8 mouse cellular contexts compared by ENCODE assay signal in genomic region chr17:32786944-32787343, GRCm38 (mm10). TPM values are rescaled to one million over a fixed set of nuclear protein-coding genes. Genes with fewer than 3 reads are reported as not detected.
DNase-seq lines count a peak whose midpoint lies in the region; ATAC-seq and TF ChIP-seq lines count a peak whose summit lies in the region.

No protein-coding gene starts in this region.

- no peak for DNase-seq in heart, adult 2 months
- no peak for DNase-seq in heart, adult 18-20 months
- peak; percentile 39 for DNase-seq in 3T3-L1 (ENCODE audit: low read depth, low spot score)
- DNase-seq in forebrain, embryonic 10.5 days (ENCODE audit: extremely low spot score, low spot score), result no peak
- DNase-seq in ovary, postnatal 14 days (ENCODE audit: low spot score), result no peak
- DNase-seq in layer of hippocampus, adult 11-12 months (ENCODE audit: low spot score), result no peak

- no peak for TF ChIP-seq CTCF in heart, adult 2 months (IDR thresholded peaks at IDR 0.05)

- no peak overlapping the region for H3K27ac ChIP-seq in heart, adult 2 months
- no peak overlapping the region for H3K27ac ChIP-seq in forebrain, embryonic 10.5 days
- H3K27ac ChIP-seq in liver, embryonic 12.5 days, result peak overlapping the region; percentile 94

- no peaks in the 10 kb centered on the region for H3K27me3 ChIP-seq in heart, adult 2 months (ENCODE audit: control insufficient read depth, insufficient read depth, low read length)
- H3K27me3 ChIP-seq in forebrain, embryonic 10.5 days (ENCODE audit: poor library complexity, severe bottlenecking), result no peaks in the 10 kb centered on the region
- no peaks in the 10 kb centered on the region for H3K27me3 ChIP-seq in liver, embryonic 12.5 days (replicated peaks)

- TF ChIP-seq EP300 in heart, adult 2 months (IDR thresholded peaks at IDR 0.05; ENCODE audit: insufficient read depth, low read depth, low read length), result no peak

- peak overlapping the region; percentile 75 for H3K4me2 ChIP-seq in liver, embryonic 12.5 days

- TF ChIP-seq POLR2A in heart, adult 2 months (IDR thresholded peaks at IDR 0.05; ENCODE audit: insufficient read depth, low read depth, low read length), result no peak

- peaks cover 21% of the 10 kb centered on the region for H3K36me3 ChIP-seq in heart, adult 2 months (ENCODE audit: control insufficient read depth, insufficient read depth, low read length)
- H3K36me3 ChIP-seq in forebrain, embryonic 10.5 days (replicated peaks), result peaks cover 48% of the 10 kb centered on the region
- H3K36me3 ChIP-seq in liver, embryonic 12.5 days, result peaks cover 44% of the 10 kb centered on the region

- WGBS in heart, adult 2 months, result 23% methylated on average over 6 of the region's 6 CpGs
- 81% methylated on average over 6 of the region's 6 CpGs for WGBS in forebrain, embryonic 10.5 days
- 45% methylated on average over 6 of the region's 6 CpGs for WGBS in liver, embryonic 12.5 days (ENCODE audit: insufficient replicate concordance)

- peaks cover 13% of the 10 kb centered on the region for H3K79me2 ChIP-seq in heart, adult 2 months (replicated peaks; ENCODE audit: control insufficient read depth, insufficient read depth, low read length)

- peak overlapping the region; percentile 90 for H3K4me3 ChIP-seq in heart, adult 2 months
- peak overlapping the region; percentile 95 for H3K4me3 ChIP-seq in forebrain, embryonic 10.5 days
- H3K4me3 ChIP-seq in liver, embryonic 12.5 days, result peak overlapping the region; percentile 83

- H3K9me3 ChIP-seq in forebrain, embryonic 10.5 days, result peaks cover 13% of the 10 kb centered on the region
- no peaks in the 10 kb centered on the region for H3K9me3 ChIP-seq in liver, embryonic 12.5 days (replicated peaks)

- H3K9ac ChIP-seq in heart, adult 2 months (ENCODE audit: low read depth, low read length), result peak overlapping the region; percentile 21
- H3K9ac ChIP-seq in liver, embryonic 12.5 days, result peak overlapping the region; percentile 89

- ATAC-seq in liver, embryonic 12.5 days, result no peak
- ATAC-seq in erythroid progenitor cell, adult 5-6 weeks (replicated peaks; ENCODE audit: low FRiP score, poor library complexity, severe bottlenecking), result no peak

- intact Hi-C loops in heart, adult 2 months (cut with DNase I), result loop anchor here (1.0 to 10.0 kb wide), 3 partner anchors 104 to 308 kb away; partner anchors contain the start of genes Cyp4f13 and Zfp870

- peaks cover 10% of the 10 kb centered on the region for H3K4me1 ChIP-seq in heart, adult 2 months (ENCODE audit: control insufficient read depth, insufficient read depth, low read length)
- peaks cover 23% of the 10 kb centered on the region for H3K4me1 ChIP-seq in forebrain, embryonic 10.5 days
- peaks cover 30% of the 10 kb centered on the region for H3K4me1 ChIP-seq in liver, embryonic 12.5 days

RNA-seq across cellular contexts. Expression of gene Zfp871, which starts 1.1 kb away (rescaled TPM):
- total RNA-seq in heart, adult 2 months (2021), result 10 to 100 TPM; 25.7 to 27.3 TPM
- 8.6 and 17.5 TPM in 2 replicates for polyA plus RNA-seq in heart, adult 2 months (2012; rRNA removed)
- 10 to 100 TPM; 25.0 to 28.9 TPM for total RNA-seq in heart, adult 18-20 months (2021)
- 47.9 and 50.5 TPM in 2 replicates for polyA plus RNA-seq in forebrain, embryonic 10.5 days (2016; fragmentation: Nextera tagmentation; extraction: Ambion mirVana)
- 15.4 and 16.4 TPM in 2 replicates for polyA plus RNA-seq in liver, embryonic 12.5 days (2016; fragmentation: Nextera tagmentation; extraction: Ambion mirVana)
- 67.1 and 71.0 TPM in 2 replicates for total RNA-seq in erythroid progenitor cell, adult 5-6 weeks (2015; ENCODE audit: low replicate concordance)
- total RNA-seq in erythroid progenitor cell, adult 5-6 weeks (2017; ENCODE audit: low replicate concordance), result 39.3 and 51.0 TPM in 2 replicates

RNA-seq across cellular contexts. Expression of gene Zfp811, which starts 22.8 kb away (rescaled TPM):
- total RNA-seq in heart, adult 2 months (2021), result under 1 TPM; 0.18 to 0.23 TPM
- 0.06 and 0.32 TPM in 2 replicates for polyA plus RNA-seq in heart, adult 2 months (2012; rRNA removed)
- under 1 TPM in 1 of 2 experiments, not detected in 1; 0.44 TPM for total RNA-seq in heart, adult 18-20 months (2021)
- 18.1 and 19.2 TPM in 2 replicates for polyA plus RNA-seq in forebrain, embryonic 10.5 days (2016; fragmentation: Nextera tagmentation; extraction: Ambion mirVana)
- polyA plus RNA-seq in liver, embryonic 12.5 days (2016; fragmentation: Nextera tagmentation; extraction: Ambion mirVana), result 0.18 and 0.31 TPM in 2 replicates
- 1.3 TPM in 1 of 2 replicates, not detected in the other for total RNA-seq in erythroid progenitor cell, adult 5-6 weeks (2015; ENCODE audit: low replicate concordance)
- total RNA-seq in erythroid progenitor cell, adult 5-6 weeks (2017; ENCODE audit: low replicate concordance), result not detected in 2 replicates

RNA-seq across cellular contexts. Expression of gene Zfp799, which starts 43.1 kb away (rescaled TPM):
- 10 to 100 TPM in 1 of 2 experiments, 1 to 10 TPM in 1; 9.0 to 10.6 TPM for total RNA-seq in heart, adult 2 months (2021)
- polyA plus RNA-seq in heart, adult 2 months (2012; rRNA removed), result 2.4 and 7.7 TPM in 2 replicates
- total RNA-seq in heart, adult 18-20 months (2021), result 1 to 10 TPM; 7.9 to 9.3 TPM
- polyA plus RNA-seq in forebrain, embryonic 10.5 days (2016; fragmentation: Nextera tagmentation; extraction: Ambion mirVana), result 14.2 and 14.7 TPM in 2 replicates
- 2.5 and 4.0 TPM in 2 replicates for polyA plus RNA-seq in liver, embryonic 12.5 days (2016; fragmentation: Nextera tagmentation; extraction: Ambion mirVana)
- 0.42 and 1.1 TPM in 2 replicates for total RNA-seq in erythroid progenitor cell, adult 5-6 weeks (2015; ENCODE audit: low replicate concordance)
- total RNA-seq in erythroid progenitor cell, adult 5-6 weeks (2017; ENCODE audit: low replicate concordance), result 0.45 and 1.4 TPM in 2 replicates
